Mouse (Mus musculus) right cerebral cortex, postnatal 4 days (tissue): ENCODE results near the gene Cntrl.

Source experiments
- DNase-seq: peaks from one replicate; pipeline ENCODE4 v3.0.0-alpha.2; 2022

Cntrl gene

GRCm38 (mm10) chr2:35109141-35109923 is at the start of gene Cntrl:
Gene Cntrl, plus strand, starts transcription at chr2:35109492.
- DNase-seq: peak; percentile 94

GRCm38 (mm10) chr2:35060256-35060655 is 49.0 kb upstream of the Cntrl start:
- no peak for DNase-seq

GRCm38 (mm10) chr2:35060897-35061296 is 48.4 kb upstream of the Cntrl start:
- no peak for DNase-seq

GRCm38 (mm10) chr2:35061338-35061737 is 48.0 kb upstream of the Cntrl start, which contains the start of gene Hc:
Gene Hc, minus strand, starts transcription at chr2:35061438.
- no peak for DNase-seq

- no peak for DNase-seq
These were observed 45.8 kb upstream of the Cntrl start for GRCm38 (mm10) chr2:35063333-35064030.

- DNase-seq: no peak
These were observed 42.7 kb upstream of the Cntrl start for GRCm38 (mm10) chr2:35066525-35067082.

- DNase-seq: no peak
These were observed 42.2 kb upstream of the Cntrl start for GRCm38 (mm10) chr2:35067117-35067516.

GRCm38 (mm10) chr2:35069124-35069523 is 40.2 kb upstream of the Cntrl start:
- no peak for DNase-seq

- no peak for DNase-seq
These were observed 39.0 kb upstream of the Cntrl start for GRCm38 (mm10) chr2:35070275-35070674.

GRCm38 (mm10) chr2:35072547-35072946 is 36.7 kb upstream of the Cntrl start:
- DNase-seq: no peak

- no peak for DNase-seq
These were observed 35.0 kb upstream of the Cntrl start for GRCm38 (mm10) chr2:35074328-35074727.

- DNase-seq: no peak
These were observed 30.1 kb upstream of the Cntrl start for GRCm38 (mm10) chr2:35079166-35079565.

GRCm38 (mm10) chr2:35087418-35087817 is 21.9 kb upstream of the Cntrl start:
- no peak for DNase-seq

- DNase-seq: no peak
These were observed 8.8 kb upstream of the Cntrl start for GRCm38 (mm10) chr2:35100529-35100928.

- no peak for DNase-seq
These were observed 7.8 kb upstream of the Cntrl start, which contains the start of gene AI182371 for GRCm38 (mm10) chr2:35101443-35101842. Gene AI182371, minus strand, starts transcription at chr2:35101543.

GRCm38 (mm10) chr2:35102777-35103176 is 6.5 kb upstream of the Cntrl start:
- DNase-seq: no peak

GRCm38 (mm10) chr2:35103558-35103957 is 5.7 kb upstream of the Cntrl start:
- no peak for DNase-seq

- no peak for DNase-seq
These were observed 4.4 kb upstream of the Cntrl start for GRCm38 (mm10) chr2:35104843-35105242.

- peak; percentile 9 for DNase-seq
These were observed 1.2 kb upstream of the Cntrl start for GRCm38 (mm10) chr2:35107984-35108635.

GRCm38 (mm10) chr2:35108712-35109111 is 580 bp upstream of the Cntrl start:
- peak; percentile 28 for DNase-seq

- no peak for DNase-seq
These were observed 622 bp downstream of the Cntrl start for GRCm38 (mm10) chr2:35109924-35110304.

GRCm38 (mm10) chr2:35110521-35110920 is 1.2 kb downstream of the Cntrl start:
- DNase-seq: no peak

GRCm38 (mm10) chr2:35124716-35125115 is 15.4 kb downstream of the Cntrl start:
- DNase-seq: peak; percentile 10
